Mouse (Mus musculus) bone marrow, adult 2 months (tissue): Measurements from ENCODE around the gene Rai14.

ENCODE experiments used
- CTCF ChIP-seq: fragments of 200-500 bp; IDR thresholded peaks from 2 replicates; pipeline ENCODE4 v1.5.1; 2011; ENCODE audit warnings: low read length, control low read depth; ENCODE audit not compliant: control insufficient read depth, insufficient read depth
- POLR2A ChIP-seq: fragments of 200-500 bp; IDR thresholded peaks from 2 replicates; pipeline ENCODE4 v1.6.1; 2011; ENCODE audit warnings: low read depth, mild to moderate bottlenecking, control low read depth, low read length, borderline replicate concordance; ENCODE audit not compliant: control insufficient read depth

DNA sequence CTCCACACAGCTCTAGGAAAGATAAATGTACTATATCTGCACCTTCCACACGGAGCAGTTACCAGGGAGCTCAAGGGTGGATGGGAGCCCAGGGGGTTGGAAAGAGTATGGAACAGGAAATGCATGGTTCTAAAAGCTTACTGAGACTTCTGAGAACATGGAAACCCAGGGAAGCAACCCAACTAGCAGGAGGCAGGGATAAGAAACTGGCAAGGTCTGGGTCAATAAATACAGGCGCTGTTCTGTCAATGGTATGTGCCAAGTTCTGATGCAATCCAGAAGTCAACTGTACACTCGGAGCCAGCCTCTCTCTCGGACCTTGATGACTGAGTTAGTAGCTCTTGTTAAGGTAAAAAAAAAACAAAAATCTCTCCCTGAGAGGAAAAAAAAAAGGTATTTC is 42.6 kb downstream of the Rai14 start:
- TF ChIP-seq POLR2A (no peak), CTCF (no peak)
